Mouse (Mus musculus): ENCODE measurements around the gene Cacna2d1. TPM values are rescaled to one million over a fixed set of nuclear protein-coding genes. Genes with fewer than 3 reads are reported as not detected.

Gene Cacna2d1
- polyA plus RNA-seq, 1 experiment from 2014 or later, result 17.0 TPM

DNA sequence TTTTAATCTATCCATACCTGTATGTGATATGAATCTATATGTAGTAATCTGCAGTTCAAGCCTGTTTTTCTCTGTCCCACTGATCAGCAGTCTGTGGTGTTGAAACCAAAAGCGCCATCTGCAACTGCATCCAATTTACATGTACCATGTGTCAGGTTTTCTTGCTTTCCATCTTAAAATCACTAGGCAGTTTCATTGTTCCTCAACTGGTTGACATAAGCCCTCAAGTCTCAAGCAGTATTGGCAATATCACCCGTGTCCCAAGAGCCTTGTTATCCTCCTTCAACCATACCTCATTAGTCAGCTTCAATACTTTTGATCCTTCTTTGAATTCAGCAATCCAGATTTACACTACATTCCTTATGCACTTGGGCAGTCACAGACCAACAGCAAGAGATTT is 301.4 kb downstream of the Cacna2d1 start:
- Histone ChIP-seq H3K4me2 (no peak overlapping the region), H3K27ac (no peak overlapping the region), H3K9ac (no peak overlapping the region), H3K4me3 (no peak overlapping the region), H3K4me1 (replicated peaks) (peaks cover 6% of the 10 kb centered on the region; the same call in 1 of the 2 replicates), H3K27me3 (no peaks in the 10 kb centered on the region), H3K9me3 (replicated peaks) (no peaks in the 10 kb centered on the region), H3K36me3 (no peaks in the 10 kb centered on the region)
- WGBS, result 83% methylated on average over 2 of the region's 2 CpGs
- ATAC-seq (replicated peaks; ENCODE audit: insufficient number of reproducible peaks, insufficient read depth, low FRiP score, low read depth), result no peak

DNA sequence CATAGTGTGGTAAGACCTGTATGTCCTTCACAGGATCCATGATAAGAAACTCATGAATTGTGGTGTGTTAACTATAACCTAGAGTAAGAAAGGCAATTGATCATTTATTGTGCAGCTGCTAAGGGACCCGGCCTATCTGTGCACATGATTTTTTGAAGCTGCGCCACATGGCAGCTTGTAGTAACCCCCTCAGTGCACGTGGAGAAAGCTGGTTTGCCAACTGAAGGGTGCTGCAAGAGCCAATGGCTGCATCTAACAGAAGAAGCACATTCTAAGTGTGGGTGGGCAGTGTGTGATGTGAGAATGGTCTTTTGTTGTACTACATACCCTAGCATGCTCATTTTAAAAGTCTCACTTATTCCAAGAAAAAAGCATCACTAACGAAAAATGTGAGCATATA is 302.1 kb downstream of the Cacna2d1 start:
- Histone ChIP-seq H3K9ac (no peak overlapping the region), H3K4me3 (no peak overlapping the region), H3K4me1 (replicated peaks) (peaks cover 6% of the 10 kb centered on the region; the same call in 1 of the 2 replicates), H3K4me2 (no peak overlapping the region), H3K36me3 (no peaks in the 10 kb centered on the region), H3K27me3 (no peaks in the 10 kb centered on the region), H3K9me3 (replicated peaks) (no peaks in the 10 kb centered on the region), H3K27ac (no peak overlapping the region)
- no peak for ATAC-seq (replicated peaks; ENCODE audit: insufficient number of reproducible peaks, insufficient read depth, low FRiP score, low read depth)
- WGBS, result 90% methylated on average over 4 of the region's 4 CpGs

DNA sequence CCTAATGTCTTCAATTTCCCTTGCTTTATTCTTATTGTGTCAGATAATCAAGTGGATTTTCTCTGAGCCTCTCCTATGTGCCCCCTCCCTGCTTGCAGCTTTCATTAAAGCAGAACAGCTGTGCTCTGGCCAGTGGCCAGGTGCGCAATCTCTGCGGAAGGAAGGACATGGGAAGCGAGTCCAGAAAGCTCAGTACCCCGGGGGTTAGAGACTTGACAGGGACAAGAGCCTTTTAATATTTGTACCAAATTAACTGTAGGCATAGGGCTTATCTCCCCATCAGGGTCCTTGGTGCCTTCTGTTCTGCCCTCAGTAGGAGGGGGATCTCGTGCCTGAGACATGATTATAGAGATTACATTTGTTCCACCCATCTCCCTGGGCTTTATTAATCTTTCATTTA is 303.5 kb downstream of the Cacna2d1 start:
- H3K9ac ChIP-seq, result no peak overlapping the region
- no peaks in the 10 kb centered on the region for H3K9me3 ChIP-seq (replicated peaks)
- H3K4me1 ChIP-seq (replicated peaks), result peaks cover 6% of the 10 kb centered on the region; the same call in 1 of the 2 replicates
- no peak overlapping the region for H3K4me2 ChIP-seq
- no peaks in the 10 kb centered on the region for H3K27me3 ChIP-seq
- H3K4me3 ChIP-seq, result no peak overlapping the region
- no peak overlapping the region for H3K27ac ChIP-seq
- H3K36me3 ChIP-seq, result no peaks in the 10 kb centered on the region
- ATAC-seq (replicated peaks; ENCODE audit: insufficient number of reproducible peaks, insufficient read depth, low FRiP score, low read depth), result peak; percentile 67
- 37% methylated on average over 5 of the region's 5 CpGs for WGBS

GRCm38 (mm10) chr5:16240255-16240654 is 305.8 kb downstream of the Cacna2d1 start:
- Histone ChIP-seq H3K4me1 (replicated peaks) (peaks cover 4% of the 10 kb centered on the region; the same call in 1 of the 2 replicates), H3K4me2 (no peak overlapping the region), H3K27me3 (no peaks in the 10 kb centered on the region), H3K4me3 (no peak overlapping the region), H3K27ac (no peak overlapping the region), H3K36me3 (no peaks in the 10 kb centered on the region), H3K9ac (no peak overlapping the region), H3K9me3 (replicated peaks) (no peaks in the 10 kb centered on the region)
- no peak for ATAC-seq (replicated peaks; ENCODE audit: insufficient number of reproducible peaks, insufficient read depth, low FRiP score, low read depth)
- WGBS, result 86% methylated on average over 3 of the region's 3 CpGs

DNA sequence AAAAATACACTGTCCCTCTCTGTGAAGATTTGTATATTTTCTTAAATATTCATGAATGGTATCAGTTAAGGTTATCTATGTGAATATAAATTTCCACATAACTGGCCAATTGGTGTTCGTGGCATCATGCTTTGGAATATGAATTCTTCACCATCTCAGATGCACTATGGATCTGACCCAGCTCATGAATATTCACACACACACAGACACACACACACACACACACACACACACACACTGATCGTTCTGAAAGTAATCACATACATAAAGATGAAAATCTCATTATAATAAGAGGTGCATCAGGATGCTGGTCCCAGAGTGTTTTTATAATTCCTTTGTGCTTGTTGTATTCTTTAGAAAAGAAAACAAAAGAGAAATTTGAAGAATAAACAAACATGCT is 309.1 kb downstream of the Cacna2d1 start:
- no peaks in the 10 kb centered on the region for H3K9me3 ChIP-seq (replicated peaks)
- H3K4me1 ChIP-seq (replicated peaks), result no peaks in the 10 kb centered on the region; the same call in 1 of the 2 replicates
- no peak overlapping the region for H3K4me3 ChIP-seq
- no peaks in the 10 kb centered on the region for H3K27me3 ChIP-seq
- H3K4me2 ChIP-seq, result no peak overlapping the region
- no peak overlapping the region for H3K27ac ChIP-seq
- H3K36me3 ChIP-seq, result no peaks in the 10 kb centered on the region
- WGBS, result 79% methylated on average over 2 of the region's 2 CpGs
- ATAC-seq (replicated peaks; ENCODE audit: insufficient number of reproducible peaks, insufficient read depth, low FRiP score, low read depth), result no peak
- no peak overlapping the region for H3K9ac ChIP-seq

GRCm38 (mm10) chr5:16252738-16253513 is 318.4 kb downstream of the Cacna2d1 start:
- peaks cover 3% of the 10 kb centered on the region; the same call in 1 of the 2 replicates for H3K9me3 ChIP-seq (replicated peaks)
- no peak for ATAC-seq (replicated peaks; ENCODE audit: insufficient number of reproducible peaks, insufficient read depth, low FRiP score, low read depth)
- WGBS, result 87% methylated on average over 6 of the region's 6 CpGs
- H3K4me2 ChIP-seq, result no peak overlapping the region
- H3K36me3 ChIP-seq, result no peaks in the 10 kb centered on the region
- no peaks in the 10 kb centered on the region for H3K4me1 ChIP-seq (replicated peaks)
- H3K9ac ChIP-seq, result no peak overlapping the region
- H3K27ac ChIP-seq, result no peak overlapping the region
- H3K27me3 ChIP-seq, result no peaks in the 10 kb centered on the region
- no peak overlapping the region for H3K4me3 ChIP-seq

DNA sequence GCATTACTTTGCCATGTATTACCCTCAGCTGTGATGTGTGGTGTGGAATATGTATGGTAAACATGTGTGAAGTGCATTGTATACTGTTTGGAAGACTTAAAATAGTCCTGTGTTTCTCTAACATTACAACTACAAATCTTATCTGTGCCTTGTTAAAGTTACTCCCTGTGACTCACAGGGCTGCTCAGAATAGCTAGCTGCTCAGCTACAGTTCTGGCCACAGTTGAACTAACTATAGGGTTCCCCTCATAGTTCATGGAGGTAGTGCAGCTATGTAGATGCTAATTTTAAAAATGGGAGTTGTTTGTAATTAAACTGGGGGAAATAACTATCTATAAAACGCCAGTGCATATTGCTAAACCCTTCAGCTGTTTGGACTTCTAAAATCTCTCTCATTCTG is 319.3 kb downstream of the Cacna2d1 start:
- H3K4me3 ChIP-seq, result no peak overlapping the region
- no peaks in the 10 kb centered on the region for H3K27me3 ChIP-seq
- no peaks in the 10 kb centered on the region for H3K4me1 ChIP-seq (replicated peaks)
- H3K9me3 ChIP-seq (replicated peaks), result peaks cover 3% of the 10 kb centered on the region; the same call in 1 of the 2 replicates
- no peaks in the 10 kb centered on the region for H3K36me3 ChIP-seq
- WGBS, result 43% methylated on average over 1 of the region's 1 CpGs
- H3K4me2 ChIP-seq, result no peak overlapping the region
- ATAC-seq (replicated peaks; ENCODE audit: insufficient number of reproducible peaks, insufficient read depth, low FRiP score, low read depth), result no peak
- H3K9ac ChIP-seq, result no peak overlapping the region
- peak overlapping the region; percentile 57 for H3K27ac ChIP-seq

- H3K27me3 ChIP-seq, result no peaks in the 10 kb centered on the region
These were observed 330.9 kb downstream of the Cacna2d1 start for GRCm38 (mm10) chr5:16265385-16265784.

DNA sequence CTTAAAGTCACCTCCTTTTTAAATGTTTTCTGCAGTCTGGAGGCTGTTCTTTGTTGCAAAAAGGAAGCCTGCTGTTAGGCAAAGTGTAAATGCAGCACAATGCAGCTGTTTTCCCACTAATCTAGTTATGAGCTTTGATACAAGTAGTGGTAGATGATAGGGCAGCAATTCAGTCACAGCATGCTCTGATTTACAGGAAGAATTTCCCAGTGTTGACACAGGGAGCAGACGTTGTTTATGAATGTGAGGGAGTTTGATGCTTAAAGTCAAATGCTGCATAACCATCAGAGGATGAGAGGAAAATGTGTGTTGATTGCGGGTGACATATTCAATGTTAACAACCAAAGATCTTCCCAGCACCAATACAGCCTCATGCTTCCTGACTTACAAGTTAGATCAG is 342.6 kb downstream of the Cacna2d1 start:
- H3K27me3 ChIP-seq, result no peaks in the 10 kb centered on the region
- WGBS, result 59% methylated on average over 2 of the region's 2 CpGs
- H3K4me3 ChIP-seq, result no peak overlapping the region
- no peak overlapping the region for H3K9ac ChIP-seq
- no peak overlapping the region for H3K27ac ChIP-seq
- H3K36me3 ChIP-seq, result no peaks in the 10 kb centered on the region
- H3K4me1 ChIP-seq (replicated peaks), result no peaks in the 10 kb centered on the region
- no peak for ATAC-seq (replicated peaks; ENCODE audit: insufficient number of reproducible peaks, insufficient read depth, low FRiP score, low read depth)
- no peak overlapping the region for H3K4me2 ChIP-seq
- no peaks in the 10 kb centered on the region; the same call in 1 of the 2 replicates for H3K9me3 ChIP-seq (replicated peaks)

More at GRCm38 (mm10) chr5:16265385-16265784, 330.9 kb downstream of the Cacna2d1 start:
- no peak overlapping the region for H3K4me2 ChIP-seq
- no peak overlapping the region for H3K4me3 ChIP-seq
- no peaks in the 10 kb centered on the region for H3K9me3 ChIP-seq (replicated peaks)
- H3K27ac ChIP-seq, result no peak overlapping the region
- ATAC-seq (replicated peaks; ENCODE audit: insufficient number of reproducible peaks, insufficient read depth, low FRiP score, low read depth), result no peak
- no peak overlapping the region for H3K9ac ChIP-seq
- no peaks in the 10 kb centered on the region for H3K4me1 ChIP-seq (replicated peaks)
- H3K36me3 ChIP-seq, result no peaks in the 10 kb centered on the region
- WGBS, result 68% methylated on average over 6 of the region's 6 CpGs

DNA sequence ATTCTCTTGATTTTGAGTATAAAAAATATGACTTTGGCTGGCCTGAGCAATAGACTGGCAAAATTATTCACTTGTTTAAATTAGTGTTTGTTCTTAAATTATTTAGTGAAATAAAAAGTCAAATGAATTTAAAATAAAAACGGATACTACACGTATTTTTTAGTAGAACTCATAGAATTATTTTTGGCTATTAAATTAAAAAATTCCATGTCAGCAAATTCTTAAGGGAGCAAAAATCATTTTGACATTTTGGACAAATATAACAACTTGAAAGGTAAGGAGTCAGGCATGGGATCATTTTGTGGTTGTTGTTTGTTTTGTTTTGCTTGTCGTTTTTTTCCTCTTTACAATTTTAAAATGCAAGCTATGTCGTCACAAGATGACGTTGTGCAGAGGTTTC is 346.7 kb downstream of the Cacna2d1 start:
- Histone ChIP-seq H3K27ac (no peak overlapping the region), H3K27me3 (no peaks in the 10 kb centered on the region), H3K36me3 (no peaks in the 10 kb centered on the region), H3K4me2 (no peak overlapping the region), H3K9me3 (replicated peaks) (no peaks in the 10 kb centered on the region; the same call in 1 of the 2 replicates), H3K9ac (no peak overlapping the region), H3K4me3 (no peak overlapping the region), H3K4me1 (replicated peaks) (no peaks in the 10 kb centered on the region)
- 78% methylated on average over 5 of the region's 5 CpGs for WGBS
- ATAC-seq (replicated peaks; ENCODE audit: insufficient number of reproducible peaks, insufficient read depth, low FRiP score, low read depth), result no peak

DNA sequence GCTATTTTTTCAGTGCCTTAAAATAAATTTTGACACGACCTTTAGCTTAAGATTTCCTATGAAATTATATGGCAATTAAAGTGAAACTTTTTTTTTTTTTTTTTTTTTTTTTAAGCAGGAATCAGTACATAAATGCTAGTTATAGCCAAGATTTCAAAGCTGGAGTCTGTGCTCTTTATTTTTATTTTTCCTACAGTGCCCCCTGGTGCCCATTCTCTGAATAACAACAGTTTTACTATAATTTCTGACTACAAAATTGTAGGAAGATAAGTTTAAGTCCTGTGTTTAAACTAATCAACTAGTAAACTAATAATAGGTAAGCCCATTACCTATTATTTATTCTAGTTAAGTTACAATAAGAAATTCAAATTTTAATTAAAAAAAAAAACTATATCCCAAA is 358.7 kb downstream of the Cacna2d1 start:
- no peaks in the 10 kb centered on the region for H3K9me3 ChIP-seq (replicated peaks)
- WGBS, result 4% methylated on average over 1 of the region's 1 CpGs
- H3K4me1 ChIP-seq (replicated peaks), result no peaks in the 10 kb centered on the region
- no peak overlapping the region for H3K4me3 ChIP-seq
- no peak overlapping the region for H3K4me2 ChIP-seq
- H3K9ac ChIP-seq, result no peak overlapping the region
- no peak overlapping the region for H3K27ac ChIP-seq
- no peak for ATAC-seq (replicated peaks; ENCODE audit: insufficient number of reproducible peaks, insufficient read depth, low FRiP score, low read depth)
- no peaks in the 10 kb centered on the region for H3K36me3 ChIP-seq
- H3K27me3 ChIP-seq, result no peaks in the 10 kb centered on the region

GRCm38 (mm10) chr5:16293825-16294224 is 359.3 kb downstream of the Cacna2d1 start:
- H3K27ac ChIP-seq, result no peak overlapping the region
- H3K27me3 ChIP-seq, result no peaks in the 10 kb centered on the region
- no peak overlapping the region for H3K4me3 ChIP-seq
- no peak for ATAC-seq (replicated peaks; ENCODE audit: insufficient number of reproducible peaks, insufficient read depth, low FRiP score, low read depth)
- H3K9ac ChIP-seq, result no peak overlapping the region
- H3K9me3 ChIP-seq (replicated peaks), result no peaks in the 10 kb centered on the region
- WGBS, result 61% methylated on average over 4 of the region's 4 CpGs
- H3K4me1 ChIP-seq (replicated peaks), result no peaks in the 10 kb centered on the region
- H3K36me3 ChIP-seq, result no peaks in the 10 kb centered on the region
- no peak overlapping the region for H3K4me2 ChIP-seq
